Mouse (Mus musculus) stomach, postnatal 0 days (tissue): Measurements from ENCODE around the gene Zfhx3. TPM values are rescaled to one million over a fixed set of nuclear protein-coding genes. Genes with fewer than 3 reads are reported as not detected.
A peak's percentile ranks its signal among the peaks of the same experiment; 100 is the strongest.

Experiments used
- ATAC-seq: fragments of 200-750 bp; cut with Nextera tagmentation; 2 replicates; pipeline ENCODE4 v1.8.0; 2017; ENCODE audit not compliant: low FRiP score, low TSS enrichment
- DNase-seq: peaks from one replicate; pipeline ENCODE4 v3.0.0-alpha.2; 2016; ENCODE audit warnings: low spot score
- H3K27ac ChIP-seq: fragments of 300-500 bp; sonication (generic); replicated peaks from 2 replicates; pipeline ENCODE4 v1.5.1; 2014; ENCODE audit warnings: mild to moderate bottlenecking, control low read depth
- H3K27me3 ChIP-seq: fragments of 300-500 bp; sonication (generic); 2 replicates; pipeline ENCODE4 v1.6.1; 2014; ENCODE audit warnings: low read length; ENCODE audit not compliant: control insufficient read depth, insufficient read depth
- H3K36me3 ChIP-seq: fragments of 300-500 bp; sonication (generic); 2 replicates; pipeline ENCODE4 v1.6.1; 2014; ENCODE audit warnings: low read length, mixed read lengths; ENCODE audit not compliant: control insufficient read depth, insufficient read depth
- H3K4me1 ChIP-seq: fragments of 300-500 bp; sonication (generic); replicated peaks from 2 replicates; pipeline ENCODE4 v1.6.1; 2014; ENCODE audit warnings: antibody characterized with exemption; ENCODE audit not compliant: control insufficient read depth, insufficient read depth
- H3K4me2 ChIP-seq: fragments of 300-500 bp; sonication (generic); replicated peaks from 2 replicates; pipeline ENCODE4 v1.6.1; 2014; ENCODE audit warnings: low read depth, mild to moderate bottlenecking, control low read depth, moderate library complexity
- H3K4me3 ChIP-seq: fragments of 300-500 bp; sonication (generic); 2 replicates; pipeline ENCODE4 v1.5.1; 2014; ENCODE audit warnings: low read depth, low read length, control low read depth
- H3K9ac ChIP-seq: fragments of 300-500 bp; sonication (generic); 2 replicates; pipeline ENCODE4 v1.6.1; 2014; ENCODE audit warnings: mild to moderate bottlenecking, low read length, control low read depth, mixed read lengths
- H3K9me3 ChIP-seq: fragments of 300-500 bp; sonication (generic); 2 replicates; pipeline ENCODE4 v1.6.1; 2016; ENCODE audit warnings: low read length; ENCODE audit not compliant: control insufficient read depth
- CTCF ChIP-seq: IDR thresholded peaks from 2 replicates; pipeline ENCODE4 v1.5.1; 2016; ENCODE audit warnings: antibody characterized with exemption, low read depth, mild to moderate bottlenecking, moderate library complexity
- EP300 ChIP-seq: optimal IDR thresholded peaks from 2 replicates; pipeline ENCODE3; 2016; ENCODE audit warnings: antibody characterized with exemption
- WGBS: fragments of 180-500 bp; shearing (Covaris S2); extraction: QIAGEN DNeasy Blood & Tissue Kit; methylation state at CpG from one replicate; pipeline ENCODE4 v1.1.7; 2014; 5-methylcytosine and 5-hydroxymethylcytosine counted together
- polyA plus RNA-seq: library from polyadenylated mRNA; unstranded; fragments of >200 nt; fragmentation: Nextera tagmentation; extraction: Ambion mirVana; gene quantifications from 2 replicates; pipeline ENCODE4 v1.2.1, GENCODE M21; 2015

Gene Zfhx3
- polyA plus RNA-seq, 1 experiment from 2014 or later, result 4.6 TPM

DNA sequence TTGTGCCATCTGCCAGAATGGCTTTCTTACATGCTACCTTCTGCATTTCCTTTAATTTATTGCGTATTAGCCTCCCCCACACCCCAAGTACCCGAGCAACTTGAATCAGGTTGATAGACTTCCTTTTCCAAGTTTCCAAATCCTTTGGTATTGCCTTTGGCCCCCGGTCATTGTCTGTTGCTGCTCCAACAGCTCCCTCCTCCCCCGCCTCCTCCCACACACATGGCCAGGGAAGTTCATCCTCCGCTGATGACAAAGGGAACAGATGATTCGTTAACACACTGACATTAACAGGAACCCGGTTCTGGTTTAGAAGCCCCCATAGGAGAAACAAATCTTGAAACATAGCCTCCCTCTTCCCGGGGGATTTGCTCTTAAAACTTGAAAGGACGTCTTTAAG is 917.5 kb downstream of the Zfhx3 start:
- DNase-seq, result no peak

DNA sequence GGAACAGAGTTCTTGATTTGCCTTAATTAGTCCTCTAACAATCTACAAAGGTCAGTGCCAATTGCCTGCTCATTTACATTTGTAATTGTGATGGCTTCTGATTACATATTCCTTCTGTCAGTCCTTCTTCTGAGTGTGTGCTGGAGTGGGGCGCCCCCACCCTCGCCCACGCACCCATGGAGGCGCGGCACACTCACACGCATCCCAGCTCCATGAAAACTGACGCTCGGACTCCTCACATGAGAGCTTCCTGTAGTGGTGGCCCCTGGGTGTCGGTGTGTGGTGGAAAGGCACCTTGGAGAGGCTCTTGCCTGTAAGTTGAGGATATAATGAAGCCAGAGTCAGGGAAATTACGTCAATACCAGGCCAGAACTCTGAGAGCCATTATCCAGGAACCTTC is 921.0 kb downstream of the Zfhx3 start:
- no peak overlapping the region for H3K9ac ChIP-seq
- whole genome bisulfite sequencing, result 92% methylated on average over 10 of the region's 10 CpGs
- no peak overlapping the region for H3K4me2 ChIP-seq
- no peak overlapping the region for H3K4me3 ChIP-seq
- H3K27me3 ChIP-seq, result no peaks in the 10 kb centered on the region
- no peak for TF ChIP-seq EP300
- TF ChIP-seq CTCF, result no peak
- no peak for ATAC-seq
- peaks cover 3% of the 10 kb centered on the region for H3K4me1 ChIP-seq
- no peaks in the 10 kb centered on the region for H3K9me3 ChIP-seq
- DNase-seq, result no peak
- no peak overlapping the region for H3K27ac ChIP-seq
- no peaks in the 10 kb centered on the region; the same call in 1 of the 2 replicates for H3K36me3 ChIP-seq

More for the DNA sequence above, 917.5 kb downstream of the Zfhx3 start:
- Histone ChIP-seq H3K4me1 (no peaks in the 10 kb centered on the region), H3K9me3 (no peaks in the 10 kb centered on the region), H3K27me3 (no peaks in the 10 kb centered on the region), H3K4me3 (no peak overlapping the region), H3K9ac (no peak overlapping the region), H3K4me2 (no peak overlapping the region), H3K27ac (no peak overlapping the region), H3K36me3 (peaks cover 2% of the 10 kb centered on the region; the same call in 1 of the 2 replicates)
- TF ChIP-seq CTCF, result no peak
- TF ChIP-seq EP300, result no peak
- WGBS, result 66% methylated on average over 9 of the region's 9 CpGs
- no peak for ATAC-seq

DNA sequence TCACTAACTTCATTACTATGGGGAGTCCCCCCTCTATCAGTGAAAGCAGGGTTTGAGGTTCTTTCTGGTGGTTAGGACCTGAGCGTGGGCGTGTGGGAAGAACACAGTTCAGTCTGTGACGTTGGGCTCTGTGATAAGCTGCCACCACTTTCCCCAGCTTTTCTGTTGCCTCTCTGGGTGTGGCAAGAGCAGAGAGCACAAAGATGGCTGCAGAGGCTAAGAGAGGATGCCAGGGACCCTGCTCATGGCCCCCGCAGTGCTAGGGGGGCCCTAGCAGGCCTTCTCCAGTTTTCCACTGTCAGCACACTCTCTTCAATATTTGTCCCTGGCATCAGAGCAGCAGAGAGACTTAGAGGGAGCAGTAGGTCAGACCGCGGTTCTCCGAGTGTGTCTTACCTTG is 924.0 kb downstream of the Zfhx3 start:
- Histone ChIP-seq H3K4me1 (peaks cover 3% of the 10 kb centered on the region), H3K4me3 (no peak overlapping the region), H3K27me3 (no peaks in the 10 kb centered on the region), H3K36me3 (peaks cover 2% of the 10 kb centered on the region; the same call in 1 of the 2 replicates), H3K9ac (no peak overlapping the region), H3K27ac (no peak overlapping the region), H3K9me3 (no peaks in the 10 kb centered on the region), H3K4me2 (no peak overlapping the region)
- TF ChIP-seq EP300 (no peak), CTCF (no peak)
- ATAC-seq, result no peak
- 83% methylated on average over 7 of the region's 7 CpGs for WGBS
- DNase-seq, result peak; percentile 29

DNA sequence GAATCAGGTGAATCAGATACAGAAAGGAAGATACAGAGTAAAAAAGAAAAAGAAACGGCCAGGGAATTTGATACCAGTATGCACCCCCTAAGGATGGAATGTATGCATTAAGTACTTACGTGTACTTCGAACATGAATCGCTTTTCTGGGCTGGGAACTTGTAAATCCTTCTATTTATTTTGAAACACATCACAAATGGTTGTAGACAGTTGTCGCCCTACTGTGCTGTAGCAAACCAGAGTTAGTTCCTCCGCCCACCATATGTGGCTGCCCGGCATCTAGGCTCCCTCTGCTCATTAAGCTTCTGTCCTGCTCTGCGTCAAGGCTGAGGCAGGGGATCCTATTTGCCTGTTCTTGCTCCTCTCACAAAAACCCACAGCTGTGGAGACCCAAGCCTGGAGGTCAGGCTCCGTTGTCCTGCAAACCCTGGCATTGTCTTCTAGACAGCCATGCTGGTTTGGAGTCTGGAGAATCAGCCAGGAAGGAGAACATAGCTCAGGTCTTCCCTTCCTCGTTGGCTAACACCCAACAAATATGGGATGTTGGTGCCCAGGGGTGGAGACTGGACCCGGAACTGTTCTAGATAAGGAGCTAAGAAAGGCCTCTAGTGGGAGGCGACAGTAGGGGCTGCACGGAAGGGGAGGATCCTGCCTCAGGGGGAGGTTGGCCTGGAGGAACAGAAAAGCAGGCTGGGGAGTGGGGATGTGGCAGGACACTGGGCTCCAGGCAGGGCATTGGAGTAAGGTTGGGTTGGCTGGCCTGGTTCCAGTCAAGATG is 925.2 kb downstream of the Zfhx3 start:
- DNase-seq, result peak; percentile 79

DNA sequence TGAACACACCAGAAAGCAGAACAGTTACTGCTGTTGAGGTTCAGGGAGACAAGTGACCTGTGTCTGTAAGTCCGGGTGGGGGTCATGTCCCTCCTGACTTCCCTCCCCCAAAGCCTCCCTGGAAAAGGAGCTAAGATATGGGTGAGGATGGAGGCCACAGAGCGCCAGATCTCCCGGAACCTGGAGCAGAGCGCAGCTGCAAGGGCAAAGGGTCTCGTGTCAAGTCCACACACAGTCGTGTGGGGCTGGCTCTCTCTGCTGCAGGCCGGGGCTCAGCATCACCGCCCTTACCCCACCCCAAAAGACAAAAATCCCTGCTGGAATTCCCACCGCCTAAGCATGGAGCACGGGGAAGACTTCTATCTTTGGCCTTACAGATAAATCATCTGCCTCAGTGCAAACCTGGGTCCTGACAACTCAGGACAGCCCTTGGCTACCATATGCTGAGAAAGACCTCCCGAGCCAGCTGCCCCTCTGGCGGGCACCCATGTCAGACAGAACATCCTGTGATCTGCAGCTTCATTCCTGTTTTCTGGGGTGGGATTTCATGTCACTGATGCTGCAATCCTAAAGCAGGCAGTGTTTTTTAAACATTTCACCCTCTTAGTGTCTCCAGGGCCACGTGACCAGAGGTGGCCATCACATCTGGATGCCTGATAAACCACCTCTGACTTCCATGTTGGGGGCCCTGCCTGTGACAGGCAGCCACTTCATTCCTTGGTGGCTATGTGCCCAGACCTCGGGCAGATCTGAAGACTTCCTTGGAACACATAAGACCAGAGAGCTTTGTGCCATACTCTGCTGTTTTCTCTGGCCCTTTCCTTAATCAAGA is 926.0 kb downstream of the Zfhx3 start:
- no peak overlapping the region for H3K9ac ChIP-seq
- H3K4me3 ChIP-seq, result no peak overlapping the region
- H3K27me3 ChIP-seq, result no peaks in the 10 kb centered on the region
- no peak for TF ChIP-seq CTCF
- TF ChIP-seq EP300, result no peak
- H3K9me3 ChIP-seq, result no peaks in the 10 kb centered on the region
- 60% methylated on average over 14 of the region's 14 CpGs for WGBS
- H3K4me1 ChIP-seq, result peaks cover 3% of the 10 kb centered on the region
- peak; percentile 25 for ATAC-seq
- H3K36me3 ChIP-seq, result peaks cover 2% of the 10 kb centered on the region; the same call in 1 of the 2 replicates
- H3K27ac ChIP-seq, result peak overlapping the region; percentile 49; the same call in 1 of the 2 replicates
- H3K4me2 ChIP-seq, result no peak overlapping the region; the same call in 1 of the 2 replicates
- DNase-seq, result no peak

More for the DNA sequence above, 925.2 kb downstream of the Zfhx3 start:
- H3K9me3 ChIP-seq, result no peaks in the 10 kb centered on the region
- no peak overlapping the region; the same call in 1 of the 2 replicates for H3K4me2 ChIP-seq
- peak; percentile 94 for ATAC-seq
- H3K4me1 ChIP-seq, result peaks cover 3% of the 10 kb centered on the region
- WGBS, result 59% methylated on average over 13 of the region's 13 CpGs
- no peaks in the 10 kb centered on the region for H3K27me3 ChIP-seq
- TF ChIP-seq CTCF (no peak), EP300 (no peak)
- peaks cover 2% of the 10 kb centered on the region; the same call in 1 of the 2 replicates for H3K36me3 ChIP-seq
- peak overlapping the region; percentile 49 for H3K27ac ChIP-seq
- H3K9ac ChIP-seq, result no peak overlapping the region
- no peak overlapping the region for H3K4me3 ChIP-seq
